Mouse (Mus musculus) limb, embryonic 15.5 days (tissue): ENCODE measurements around the gene Popdc3. TPM values are rescaled to one million over a fixed set of nuclear protein-coding genes. Genes with fewer than 3 reads are reported as not detected.

Experiments used
- ATAC-seq: fragments of 200-750 bp; cut with Nextera tagmentation; 2 replicates; pipeline ENCODE4 v1.8.0; 2017; ENCODE audit warnings: low read depth, moderate TSS enrichment; ENCODE audit not compliant: insufficient number of reproducible peaks, low FRiP score, low TSS enrichment
- H3K27ac ChIP-seq: fragments of 300-500 bp; sonication (generic); 2 replicates; pipeline ENCODE4 v1.5.1; 2015; ENCODE audit warnings: moderate library complexity, mild to moderate bottlenecking, inconsistent platforms
- H3K27me3 ChIP-seq: fragments of 300-500 bp; sonication (generic); 2 replicates; pipeline ENCODE4 v1.6.1; 2015; ENCODE audit warnings: inconsistent platforms
- H3K36me3 ChIP-seq: fragments of 300-500 bp; sonication (generic); 2 replicates; pipeline ENCODE4 v1.6.1; 2015; ENCODE audit warnings: inconsistent platforms
- H3K4me1 ChIP-seq: fragments of 300-500 bp; sonication (generic); 2 replicates; pipeline ENCODE4 v1.6.1; 2015; ENCODE audit warnings: inconsistent platforms
- H3K4me2 ChIP-seq: fragments of 300-500 bp; sonication (generic); 2 replicates; pipeline ENCODE4 v1.6.1; 2015; ENCODE audit warnings: mild to moderate bottlenecking, inconsistent platforms
- H3K4me3 ChIP-seq: fragments of 300-500 bp; sonication (generic); 2 replicates; pipeline ENCODE4 v1.5.1; 2015; ENCODE audit warnings: mild to moderate bottlenecking, inconsistent platforms
- H3K9ac ChIP-seq: fragments of 300-500 bp; sonication (generic); 2 replicates; pipeline ENCODE4 v1.6.1; 2015; ENCODE audit warnings: inconsistent platforms
- H3K9me3 ChIP-seq: fragments of 300-500 bp; sonication (generic); 2 replicates; pipeline ENCODE4 v1.6.1; 2016; ENCODE audit warnings: inconsistent platforms
- WGBS: fragments of 180-500 bp; shearing (Covaris S2); methylation state at CpG from one replicate; pipeline ENCODE4 v1.1.7; 2015; 5-methylcytosine and 5-hydroxymethylcytosine counted together
- polyA plus RNA-seq: library from polyadenylated mRNA; unstranded; fragments of >200 nt; fragmentation: Nextera tagmentation; extraction: Ambion mirVana; gene quantifications from 2 replicates; pipeline ENCODE4 v1.2.1, GENCODE M21; 2015

The Popdc3 gene
- polyA plus RNA-seq, 1 experiment from 2014 or later = 3.8 TPM

- no peaks in the 10 kb centered on the region for H3K9me3 ChIP-seq
- H3K27me3 ChIP-seq = no peaks in the 10 kb centered on the region
- H3K27ac ChIP-seq = no peak overlapping the region
- H3K4me3 ChIP-seq = no peak overlapping the region
- no peaks in the 10 kb centered on the region for H3K36me3 ChIP-seq
- no peak overlapping the region for H3K9ac ChIP-seq
- no peaks in the 10 kb centered on the region for H3K4me1 ChIP-seq
- no peak for ATAC-seq
- H3K4me2 ChIP-seq = no peak overlapping the region
These were observed 32.3 kb downstream of the Popdc3 start for GRCm38 (mm10) chr10:45210201-45210600.

- no peak overlapping the region for H3K27ac ChIP-seq
- no peaks in the 10 kb centered on the region for H3K36me3 ChIP-seq
- 79% methylated on average over 7 of the region's 7 CpGs for WGBS
- H3K4me3 ChIP-seq = no peak overlapping the region
- no peak overlapping the region for H3K4me2 ChIP-seq
- ATAC-seq = no peak
- H3K9me3 ChIP-seq = no peaks in the 10 kb centered on the region
- H3K4me1 ChIP-seq = no peaks in the 10 kb centered on the region
- H3K27me3 ChIP-seq = no peaks in the 10 kb centered on the region
- H3K9ac ChIP-seq = no peak overlapping the region
These were observed 38.8 kb downstream of the Popdc3 start for GRCm38 (mm10) chr10:45216676-45217075.

- Histone ChIP-seq H3K27ac (no peak overlapping the region), H3K9me3 (no peaks in the 10 kb centered on the region), H3K27me3 (no peaks in the 10 kb centered on the region), H3K4me3 (no peak overlapping the region), H3K36me3 (no peaks in the 10 kb centered on the region), H3K9ac (no peak overlapping the region), H3K4me1 (no peaks in the 10 kb centered on the region), H3K4me2 (no peak overlapping the region)
- 2% methylated on average over 4 of the region's 4 CpGs for WGBS
- no peak for ATAC-seq
These were observed 52.1 kb downstream of the Popdc3 start for GRCm38 (mm10) chr10:45229954-45230353.

- no peak for ATAC-seq
- 66% methylated on average over 6 of the region's 6 CpGs for WGBS
- no peaks in the 10 kb centered on the region for H3K9me3 ChIP-seq
- H3K36me3 ChIP-seq = no peaks in the 10 kb centered on the region
- H3K27ac ChIP-seq = no peak overlapping the region
- no peaks in the 10 kb centered on the region for H3K27me3 ChIP-seq
- H3K4me1 ChIP-seq = no peaks in the 10 kb centered on the region
- no peak overlapping the region for H3K9ac ChIP-seq
- H3K4me2 ChIP-seq = no peak overlapping the region
- no peak overlapping the region for H3K4me3 ChIP-seq
These were observed 55.5 kb downstream of the Popdc3 start for GRCm38 (mm10) chr10:45233351-45233750.

GRCm38 (mm10) chr10:45236304-45236703 lies 58.4 kb downstream of the Popdc3 start:
- Histone ChIP-seq H3K4me3 (no peak overlapping the region), H3K9me3 (no peaks in the 10 kb centered on the region), H3K9ac (no peak overlapping the region), H3K27ac (no peak overlapping the region), H3K27me3 (no peaks in the 10 kb centered on the region), H3K4me1 (no peaks in the 10 kb centered on the region), H3K36me3 (no peaks in the 10 kb centered on the region), H3K4me2 (no peak overlapping the region)
- no peak for ATAC-seq
- 66% methylated on average over 3 of the region's 3 CpGs for WGBS

- Histone ChIP-seq H3K4me3 (no peak overlapping the region), H3K36me3 (no peaks in the 10 kb centered on the region), H3K27ac (no peak overlapping the region), H3K27me3 (no peaks in the 10 kb centered on the region), H3K4me2 (no peak overlapping the region), H3K9me3 (no peaks in the 10 kb centered on the region), H3K4me1 (no peaks in the 10 kb centered on the region), H3K9ac (no peak overlapping the region)
- ATAC-seq = no peak
- WGBS = 78% methylated on average over 5 of the region's 5 CpGs
These were observed 59.6 kb downstream of the Popdc3 start for GRCm38 (mm10) chr10:45237492-45237891.

- 77% methylated on average over 1 of the region's 1 CpGs for WGBS
- Histone ChIP-seq H3K4me2 (no peak overlapping the region), H3K4me1 (no peaks in the 10 kb centered on the region), H3K9me3 (no peaks in the 10 kb centered on the region), H3K27ac (no peak overlapping the region), H3K9ac (no peak overlapping the region), H3K4me3 (no peak overlapping the region), H3K36me3 (no peaks in the 10 kb centered on the region), H3K27me3 (no peaks in the 10 kb centered on the region)
- no peak for ATAC-seq
These were observed 82.6 kb downstream of the Popdc3 start for GRCm38 (mm10) chr10:45260477-45260876.

- no peak overlapping the region for H3K9ac ChIP-seq
- no peaks in the 10 kb centered on the region for H3K9me3 ChIP-seq
- H3K27me3 ChIP-seq = no peaks in the 10 kb centered on the region
- no peak overlapping the region for H3K4me2 ChIP-seq
- H3K4me1 ChIP-seq = no peaks in the 10 kb centered on the region
- H3K27ac ChIP-seq = no peak overlapping the region
- no peaks in the 10 kb centered on the region for H3K36me3 ChIP-seq
- no peak overlapping the region for H3K4me3 ChIP-seq
- no peak for ATAC-seq
- WGBS = 44% methylated on average over 3 of the region's 3 CpGs
These were observed 84.2 kb downstream of the Popdc3 start for GRCm38 (mm10) chr10:45262126-45262525.

GRCm38 (mm10) chr10:45276499-45276898 lies 98.6 kb downstream of the Popdc3 start:
- H3K27me3 ChIP-seq = no peaks in the 10 kb centered on the region
- H3K9me3 ChIP-seq = no peaks in the 10 kb centered on the region
- ATAC-seq = no peak
- no peak overlapping the region for H3K4me3 ChIP-seq
- H3K4me1 ChIP-seq = peaks cover 5% of the 10 kb centered on the region; the same call in 1 of the 2 replicates
- no peak overlapping the region for H3K4me2 ChIP-seq
- WGBS = 10% methylated on average over 3 of the region's 3 CpGs
- H3K9ac ChIP-seq = no peak overlapping the region
- no peaks in the 10 kb centered on the region for H3K36me3 ChIP-seq
- peak overlapping the region; percentile 22; the same call in 1 of the 2 replicates for H3K27ac ChIP-seq

- WGBS = 78% methylated on average over 5 of the region's 5 CpGs
- H3K36me3 ChIP-seq = no peaks in the 10 kb centered on the region
- no peak for ATAC-seq
- no peak overlapping the region for H3K9ac ChIP-seq
- H3K27me3 ChIP-seq = no peaks in the 10 kb centered on the region
- no peak overlapping the region for H3K4me3 ChIP-seq
- no peaks in the 10 kb centered on the region for H3K9me3 ChIP-seq
- H3K4me2 ChIP-seq = no peak overlapping the region
- peaks cover 5% of the 10 kb centered on the region; the same call in 1 of the 2 replicates for H3K4me1 ChIP-seq
- H3K27ac ChIP-seq = no peak overlapping the region
These were observed 99.1 kb downstream of the Popdc3 start for GRCm38 (mm10) chr10:45276995-45277394.

GRCm38 (mm10) chr10:45285651-45286050 lies 107.8 kb downstream of the Popdc3 start:
- peaks cover 20% of the 10 kb centered on the region for H3K27me3 ChIP-seq
- peaks cover 12% of the 10 kb centered on the region; the same call in 1 of the 2 replicates for H3K4me1 ChIP-seq
- H3K27ac ChIP-seq = no peak overlapping the region
- H3K9me3 ChIP-seq = no peaks in the 10 kb centered on the region
- H3K4me2 ChIP-seq = no peak overlapping the region
- H3K36me3 ChIP-seq = no peaks in the 10 kb centered on the region
- no peak overlapping the region for H3K4me3 ChIP-seq
- 65% methylated on average over 5 of the region's 5 CpGs for WGBS
- no peak overlapping the region for H3K9ac ChIP-seq
- no peak for ATAC-seq

- no peak for ATAC-seq
- H3K4me2 ChIP-seq = no peak overlapping the region
- WGBS = 48% methylated on average over 7 of the region's 7 CpGs
These were observed 110.5 kb downstream of the Popdc3 start for GRCm38 (mm10) chr10:45288351-45288750.

More at GRCm38 (mm10) chr10:45288351-45288750, 110.5 kb downstream of the Popdc3 start:
- Histone ChIP-seq H3K4me3 (peak overlapping the region; percentile 58; the same call in 1 of the 2 replicates), H3K4me1 (peaks cover 12% of the 10 kb centered on the region; the same call in 1 of the 2 replicates), H3K27ac (no peak overlapping the region), H3K9ac (no peak overlapping the region), H3K36me3 (no peaks in the 10 kb centered on the region), H3K27me3 (peaks cover 21% of the 10 kb centered on the region), H3K9me3 (no peaks in the 10 kb centered on the region)
